ENCODE assay signal across 8 mouse cellular contexts in the genomic region with DNA sequence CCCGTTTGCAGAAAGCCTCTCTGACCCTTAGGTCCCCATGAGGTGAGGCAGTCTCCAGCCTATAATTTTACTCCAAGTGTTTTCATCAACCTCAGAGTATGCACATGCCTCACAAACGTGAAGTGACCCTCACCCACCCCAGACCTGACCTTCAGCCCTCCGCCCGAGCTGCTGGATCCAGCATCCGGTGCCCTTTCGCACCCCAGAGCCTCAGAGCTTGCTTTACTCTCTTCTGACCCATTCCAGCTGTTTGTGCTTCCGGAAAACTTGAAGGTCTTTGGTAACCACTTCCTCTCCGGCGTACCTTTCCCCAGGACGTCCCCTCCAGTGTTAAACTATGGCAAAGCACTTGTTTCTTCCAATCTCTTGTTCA. TPM values are rescaled to one million over a fixed set of nuclear protein-coding genes. Genes with fewer than 3 reads are reported as not detected.
DNase-seq lines count a peak whose midpoint lies in the region; ATAC-seq and TF ChIP-seq lines count a peak whose summit lies in the region.

No protein-coding gene starts in this region.

- H3K36me3 ChIP-seq in C2C12 (ENCODE audit: control insufficient read depth, insufficient read depth), result no peaks in the 10 kb centered on the region
- H3K36me3 ChIP-seq in forebrain, embryonic 13.5 days (ENCODE audit: poor library complexity, severe bottlenecking), result peaks cover 3% of the 10 kb centered on the region; the same call in 1 of the 2 replicates
- no peaks in the 10 kb centered on the region for H3K36me3 ChIP-seq in midbrain, embryonic 14.5 days (ENCODE audit: control insufficient read depth, insufficient read depth, low read length)

- no peak overlapping the region for H3K4me3 ChIP-seq in C2C12 (ENCODE audit: insufficient read depth, poor library complexity, severe bottlenecking)
- H3K4me3 ChIP-seq in forebrain, embryonic 13.5 days, result peak overlapping the region; percentile 79
- H3K4me3 ChIP-seq in midbrain, embryonic 14.5 days (replicated peaks; ENCODE audit: low read depth, low read length), result peak overlapping the region; percentile 64

- H3K79me2 ChIP-seq in C2C12 (ENCODE audit: control insufficient read depth, insufficient read depth), result peaks cover 13% of the 10 kb centered on the region

- H3K9ac ChIP-seq in forebrain, embryonic 13.5 days, result peak overlapping the region; percentile 70
- H3K9ac ChIP-seq in midbrain, embryonic 14.5 days (replicated peaks; ENCODE audit: low read length), result peak overlapping the region; percentile 59; the same call in 1 of the 2 replicates

- ATAC-seq in forebrain, embryonic 13.5 days, result no peak
- no peak for ATAC-seq in midbrain, embryonic 14.5 days (ENCODE audit: low FRiP score, low TSS enrichment)

- no peak for TF ChIP-seq CTCF in C2C12 (IDR thresholded peaks at IDR 0.05; ENCODE audit: control insufficient read depth, insufficient read depth, insufficient read length)

- peaks cover 34% of the 10 kb centered on the region for H3K4me1 ChIP-seq in forebrain, embryonic 13.5 days
- H3K4me1 ChIP-seq in midbrain, embryonic 14.5 days (ENCODE audit: control insufficient read depth, insufficient read depth, low read length), result peaks cover 12% of the 10 kb centered on the region

- peak overlapping the region; percentile 94 for H3K4me2 ChIP-seq in forebrain, embryonic 13.5 days
- peak overlapping the region; percentile 89 for H3K4me2 ChIP-seq in midbrain, embryonic 14.5 days (ENCODE audit: low read length)

- peak overlapping the region; percentile 79 for H3ac ChIP-seq in C2C12 (ENCODE audit: control insufficient read depth, insufficient read length, low read depth)

- no peak overlapping the region for H3K27ac ChIP-seq in forebrain, embryonic 13.5 days
- H3K27ac ChIP-seq in midbrain, embryonic 14.5 days (replicated peaks; ENCODE audit: low read depth, low read length), result no peak overlapping the region

- no peaks in the 10 kb centered on the region for H3K9me3 ChIP-seq in forebrain, embryonic 13.5 days (replicated peaks)
- H3K9me3 ChIP-seq in midbrain, embryonic 14.5 days (ENCODE audit: control insufficient read depth, low read length), result no peaks in the 10 kb centered on the region

- H3K27me3 ChIP-seq in C2C12 (ENCODE audit: control insufficient read depth, insufficient read depth, insufficient read length), result no peaks in the 10 kb centered on the region
- peaks cover 3% of the 10 kb centered on the region; the same call in 1 of the 2 replicates for H3K27me3 ChIP-seq in forebrain, embryonic 13.5 days
- H3K27me3 ChIP-seq in midbrain, embryonic 14.5 days (ENCODE audit: control insufficient read depth, insufficient read depth, low read length), result no peaks in the 10 kb centered on the region

- WGBS in forebrain, embryonic 13.5 days, result 26% methylated on average over 10 of the region's 10 CpGs
- 26% methylated on average over 10 of the region's 10 CpGs for WGBS in midbrain, embryonic 14.5 days

- peaks cover 3% of the 10 kb centered on the region for H3K79me3 ChIP-seq in C2C12 (ENCODE audit: low read depth)

- peak; percentile 35 for DNase-seq in adrenal gland, postnatal 14 days
- DNase-seq in adrenal gland, postnatal 10 days, result no peak
- DNase-seq in kidney, postnatal 36 days, result peak; percentile 25 to 47
- no peak for DNase-seq in midbrain, embryonic 14.5 days
- no peak for DNase-seq in layer of hippocampus, adult 11-12 months (ENCODE audit: low spot score)
- DNase-seq in frontal cortex, postnatal 36 days (ENCODE audit: low spot score in 2 of 2), result no peak

TF ChIP-seq in C2C12, 6 proteins besides CTCF, POLR2A, EP300 and RAD21:
- no peak for TF ChIP-seq MYOD1 (IDR thresholded peaks at IDR 0.05; ENCODE audit: control insufficient read depth, insufficient read length, low read depth)
- TF ChIP-seq FOSL1 (IDR thresholded peaks at IDR 0.05; ENCODE audit: insufficient read depth, low read length, poor library complexity, severe bottlenecking), result no peak
- no peak for TF ChIP-seq CEBPB (IDR thresholded peaks at IDR 0.05; ENCODE audit: low read depth)

RNA-seq across cellular contexts. Expression of a gene that starts 0.9 kb away (rescaled TPM):
- 10.6 and 10.8 TPM in 2 replicates for total RNA-seq in adrenal gland, postnatal 14 days (2021)
- 10 to 100 TPM; 10.0 to 10.8 TPM for total RNA-seq in adrenal gland, postnatal 10 days (2021)
- polyA plus RNA-seq in C2C12 (2012; fragmentation: generic; extraction: Trizol), result 58.6 TPM
- polyA plus RNA-seq in forebrain, embryonic 13.5 days (2015; fragmentation: Nextera tagmentation; extraction: Ambion mirVana), result 25.9 and 31.9 TPM in 2 replicates
- polyA plus RNA-seq in midbrain, embryonic 14.5 days (2014; fragmentation: Nextera tagmentation; extraction: Ambion mirVana), result 11.9 and 14.1 TPM in 2 replicates

Comparison
In these comparisons a context has a peak if more than half of its experiments do, and no peak if none do; other contexts are left out.
1. DNase-seq: peak in adrenal gland, postnatal 14 days (single experiment) and kidney, postnatal 36 days (2 of 2); none in adrenal gland, postnatal 10 days (single experiment), midbrain, embryonic 14.5 days (single experiment), layer of hippocampus, adult 11-12 months (single experiment) and frontal cortex, postnatal 36 days (0 of 2).